Mouse (Mus musculus): ENCODE measurements around the gene Shc1. TPM values are rescaled to one million over a fixed set of nuclear protein-coding genes. Genes with fewer than 3 reads are reported as not detected.

Shc1 gene
- total RNA-seq, 2 experiments from 2014 or later: 12.1 to 12.4 TPM

DNA sequence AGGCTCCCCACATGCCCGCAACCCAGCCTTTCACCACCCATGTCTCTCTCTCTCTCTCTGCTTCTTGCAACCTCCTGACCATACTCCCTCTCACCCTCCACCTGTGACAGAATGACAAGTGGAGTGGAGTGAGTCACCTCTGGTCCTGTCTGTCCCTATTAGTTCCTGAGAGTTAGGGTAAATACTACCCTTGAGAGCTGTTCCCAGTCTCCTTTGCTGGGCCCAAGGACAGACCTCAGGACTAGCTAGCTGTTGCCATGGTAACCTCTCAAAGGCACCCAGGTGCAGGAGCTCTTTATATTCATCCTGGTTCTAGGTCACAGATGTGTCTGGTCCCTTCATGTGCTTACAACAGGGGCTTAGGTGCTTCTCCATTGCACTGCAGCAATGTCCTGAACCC lies 33.7 kb downstream of the Shc1 start:
- no peak for DNase-seq

DNA sequence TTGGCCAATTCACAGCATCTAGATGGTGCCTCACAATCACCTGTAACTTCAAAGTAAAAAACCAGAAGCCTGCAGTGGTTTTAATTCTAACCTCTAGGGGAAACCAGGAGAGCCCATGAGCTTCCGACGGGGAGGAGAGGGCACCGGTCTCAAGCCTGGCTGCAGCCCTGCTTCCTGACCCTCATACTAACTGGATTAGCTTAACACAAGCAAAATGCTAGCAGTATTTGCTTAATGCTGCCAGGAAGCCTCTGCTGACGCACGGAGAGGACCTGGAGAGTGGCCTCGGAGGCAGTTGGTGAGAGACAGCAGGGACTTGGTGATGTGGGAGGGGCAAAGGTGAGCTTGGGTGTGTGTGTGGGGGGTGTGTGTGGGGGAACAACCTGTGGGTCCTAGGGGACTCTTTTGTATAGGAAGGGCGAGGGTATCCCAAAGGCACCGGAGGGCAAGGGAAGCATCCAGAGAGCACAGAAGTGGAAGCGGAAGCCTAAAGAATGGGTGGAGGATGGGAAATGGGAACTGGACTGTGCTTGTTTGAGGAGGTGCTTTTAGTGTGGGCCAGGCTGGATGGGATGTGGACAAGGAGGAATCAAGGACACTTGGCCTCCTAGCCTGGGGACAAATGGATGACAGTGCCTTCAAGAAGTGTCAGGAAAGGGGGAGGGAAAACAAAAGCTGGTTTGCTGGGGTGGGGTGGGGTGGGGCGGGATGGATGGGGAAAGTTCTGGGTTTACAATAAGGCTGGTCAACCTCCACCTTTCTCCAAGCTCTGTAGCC lies 36.3 kb downstream of the Shc1 start, which contains the start of gene Pmvk:
Gene Pmvk (plus strand): TSS at position 141 of the 777 bp plus-strand sequence.
- no peak for DNase-seq

DNA sequence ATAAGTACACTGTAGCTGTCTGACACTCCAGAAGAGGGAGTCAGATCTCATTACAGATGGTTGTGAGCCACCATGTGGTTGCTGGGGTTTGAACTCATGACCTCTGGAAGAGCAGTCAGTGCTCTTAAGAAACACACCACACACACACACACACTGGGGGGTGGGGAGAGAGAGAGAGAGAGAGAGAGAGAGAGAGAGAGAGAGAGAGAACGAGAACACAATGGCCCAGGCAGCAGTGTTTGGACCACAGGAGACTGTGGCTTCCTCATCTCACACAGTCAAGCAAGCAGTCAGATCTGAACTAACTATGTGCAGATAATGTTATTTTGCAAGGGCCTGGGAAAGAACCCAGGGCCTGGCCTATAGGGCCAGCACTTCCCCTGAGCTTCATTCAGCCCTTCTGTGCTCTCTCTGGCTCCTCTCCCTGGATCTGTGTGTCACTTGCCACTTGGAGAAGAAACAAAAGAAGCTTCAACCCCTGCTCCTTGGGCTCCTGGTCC lies 37.6 kb downstream of the Shc1 start:
- no peak for DNase-seq

DNA sequence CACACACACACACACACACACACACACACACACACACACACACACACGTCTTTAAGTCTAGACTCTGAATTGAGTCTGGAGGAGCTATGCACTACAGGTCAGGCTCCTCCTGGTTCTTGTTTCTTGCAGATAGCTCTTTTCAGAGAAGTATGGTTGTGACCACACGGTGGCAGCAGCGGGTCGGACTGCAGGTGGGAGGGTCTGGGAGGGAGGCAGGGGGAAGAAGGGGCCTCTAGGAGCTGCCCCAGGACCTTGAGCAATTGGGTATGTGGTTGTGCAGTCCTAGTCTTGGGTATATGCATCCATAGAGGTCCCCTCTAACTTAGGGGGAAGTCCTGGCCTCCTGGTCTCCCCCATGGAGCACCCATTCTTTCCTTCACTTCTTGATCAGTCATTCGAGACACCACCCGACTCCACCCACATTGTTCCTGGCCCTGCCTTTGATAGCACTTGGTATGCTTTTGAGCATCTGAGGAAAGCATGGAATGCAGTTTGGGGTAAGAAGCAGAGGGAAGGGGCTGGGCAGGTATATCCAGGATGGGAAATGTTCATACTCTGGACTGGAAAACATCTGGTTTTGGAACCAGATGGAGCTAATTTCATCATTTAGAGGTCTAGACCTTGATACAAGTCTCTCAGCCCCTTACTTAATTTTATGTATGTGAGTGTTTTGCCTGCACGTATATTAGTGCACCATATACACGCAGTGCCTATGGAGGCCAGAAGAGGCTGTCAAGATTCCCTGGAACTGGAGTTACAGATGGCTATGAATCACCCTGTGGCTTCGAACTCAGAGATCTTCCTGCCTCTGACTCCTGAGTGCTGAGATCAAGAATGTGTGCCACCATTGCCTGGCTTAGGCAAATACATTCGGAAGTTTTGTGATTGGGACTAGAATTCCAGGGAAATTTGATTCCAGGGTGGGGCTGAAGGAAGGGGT lies 38.8 kb downstream of the Shc1 start:
- DNase-seq: peak; percentile 38 to 58

DNA sequence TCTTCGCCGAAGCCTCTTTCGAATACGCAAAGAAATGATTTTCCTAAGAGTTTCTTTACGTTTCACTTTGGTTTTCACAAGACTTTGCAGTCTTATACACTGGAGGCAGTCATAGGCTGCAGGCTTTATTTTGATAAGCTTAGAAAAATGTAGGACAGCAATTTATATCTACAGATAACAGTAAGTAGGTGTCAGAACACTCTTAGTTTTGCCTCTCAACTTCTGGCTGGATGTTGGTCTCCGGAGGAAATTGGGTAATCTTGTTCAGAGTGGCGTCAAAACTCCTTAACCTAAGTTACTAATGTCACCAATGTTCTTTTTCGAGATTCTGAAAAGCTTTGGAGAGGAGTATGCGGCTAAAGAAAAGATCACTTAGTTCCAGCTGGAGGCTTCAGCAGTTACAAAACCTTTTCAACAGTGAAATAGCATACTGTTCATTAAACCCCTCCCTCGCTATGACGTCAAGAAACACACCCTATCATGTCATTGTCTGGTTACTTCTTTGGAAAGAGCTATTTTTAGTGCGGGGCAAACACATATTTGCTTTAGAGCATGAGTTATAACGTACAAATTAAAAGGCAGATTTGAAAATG lies 40.2 kb downstream of the Shc1 start:
- no peak for DNase-seq

DNA sequence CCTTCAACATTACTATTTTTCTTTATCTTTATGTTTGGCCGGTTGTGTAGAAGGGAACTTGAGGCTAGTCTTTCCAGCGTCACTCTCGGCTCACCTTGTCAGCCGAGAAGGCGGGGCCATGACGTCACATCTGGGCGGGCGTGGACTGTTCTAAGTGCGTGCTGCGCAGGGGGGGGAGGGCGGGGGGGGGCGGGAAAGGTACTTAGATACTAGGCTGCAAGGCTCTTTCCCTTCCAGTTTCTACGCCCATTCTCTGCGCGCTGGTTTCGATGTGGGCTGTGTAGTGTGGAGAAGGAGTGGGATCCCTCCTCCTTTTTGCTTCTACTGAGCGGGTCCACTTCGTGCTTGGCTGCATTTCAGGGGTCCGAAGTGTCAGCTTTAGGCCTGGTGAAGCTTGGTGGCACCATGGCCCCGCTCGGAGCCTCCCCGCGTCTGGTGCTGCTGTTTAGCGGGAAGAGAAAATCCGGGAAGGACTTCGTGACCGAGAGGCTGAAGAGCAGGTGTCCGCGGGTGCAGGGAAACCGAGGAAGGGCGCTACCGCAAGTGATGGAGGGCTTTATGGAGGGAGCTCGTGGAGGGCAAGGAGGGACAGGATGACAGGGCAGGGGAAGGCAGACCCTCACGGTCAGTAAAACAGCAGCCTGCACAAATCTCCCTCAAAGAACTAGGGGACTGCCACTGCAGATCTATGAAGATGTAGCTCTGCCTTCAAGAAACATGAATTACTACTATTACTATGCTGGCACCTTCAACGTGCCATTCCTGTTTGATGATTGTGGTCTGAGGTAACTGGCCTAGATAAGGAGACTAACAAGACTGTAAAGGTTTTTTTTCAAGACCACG lies 40.9 kb downstream of the Shc1 start:
- DNase-seq: peak; percentile 84 to 86

DNA sequence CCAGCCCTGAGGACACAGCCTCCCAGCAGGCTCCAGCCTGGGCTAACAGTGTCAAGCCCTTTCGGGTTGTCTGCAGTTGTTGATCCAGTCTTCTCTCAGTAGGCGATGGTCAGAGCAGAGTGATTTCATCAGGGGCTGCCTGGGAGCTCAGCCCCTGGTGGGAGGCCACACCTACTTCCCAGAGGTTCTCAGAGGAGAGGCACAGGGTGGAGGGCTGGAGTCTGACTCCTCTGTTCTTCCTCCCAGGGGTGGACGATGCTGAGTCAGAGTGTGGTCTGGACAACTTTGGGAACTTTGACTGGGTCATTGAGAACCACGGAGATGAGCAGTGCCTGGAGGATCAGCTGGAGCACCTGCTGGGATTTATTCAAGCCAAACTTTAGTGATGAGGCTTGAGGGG lies 50.0 kb downstream of the Shc1 start:
- DNase-seq: no peak

DNA sequence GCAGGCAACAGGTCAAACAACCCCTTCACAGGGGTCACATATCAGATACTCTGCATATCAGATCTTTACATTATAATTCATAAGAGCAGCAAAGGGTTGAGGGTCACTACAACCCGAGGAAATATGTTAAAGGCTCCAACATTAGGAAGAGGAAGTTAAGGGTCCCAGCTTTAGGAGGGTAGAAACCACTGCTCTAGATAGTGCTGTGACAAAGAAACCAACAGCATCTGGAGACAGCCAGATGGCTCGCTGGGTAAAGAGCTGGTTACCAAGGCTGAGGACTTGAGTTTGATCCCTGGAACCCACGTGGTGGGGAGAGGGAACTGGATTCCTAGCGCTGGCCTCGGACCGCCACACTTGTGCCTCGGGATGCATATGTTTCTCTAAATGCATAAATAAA lies 54.0 kb downstream of the Shc1 start:
- DNase-seq: no peak

DNA sequence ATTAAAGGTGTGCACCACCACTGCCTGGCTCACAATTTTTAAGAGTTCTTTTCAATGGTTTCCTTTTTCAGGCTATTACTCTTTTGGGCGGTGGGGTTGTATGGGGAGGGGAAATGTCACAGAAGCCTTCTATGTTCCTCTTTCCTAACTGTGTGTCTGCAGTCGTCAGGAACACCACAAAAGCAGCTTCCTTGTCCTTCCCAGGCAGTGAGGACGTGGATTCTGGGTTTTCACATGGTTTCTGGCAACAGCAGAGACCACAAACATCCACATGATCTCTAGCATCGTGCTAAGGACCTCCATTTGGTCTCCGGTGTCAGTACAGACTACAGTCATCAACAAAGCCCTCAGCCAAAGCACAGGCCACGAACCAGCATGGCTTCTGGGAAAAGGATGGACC lies 55.6 kb downstream of the Shc1 start:
- no peak for DNase-seq

DNA sequence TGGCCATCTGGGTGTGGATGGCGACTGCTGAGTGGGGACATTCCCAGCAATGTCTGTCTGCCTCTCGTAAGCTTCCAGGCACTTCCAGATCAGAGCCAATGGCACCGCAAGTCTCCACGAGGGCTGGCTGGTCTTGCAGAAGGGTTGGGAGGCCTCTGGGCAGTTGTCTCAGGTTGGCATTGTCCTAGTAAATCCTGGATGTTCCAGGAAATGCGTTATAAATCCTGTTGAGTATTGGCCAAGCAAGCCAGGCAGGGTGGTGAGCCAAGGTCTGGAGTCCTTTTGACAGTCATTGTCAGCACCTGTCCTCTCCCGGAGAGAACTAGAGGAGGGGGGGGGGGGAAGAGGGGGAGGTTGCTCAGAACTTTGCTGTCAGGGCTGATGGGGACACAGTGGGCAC lies 60.8 kb downstream of the Shc1 start:
- DNase-seq: no peak

Other genes starting within 250 kb of the Shc1 start
- 10 to 100 TPM; 66.8 to 71.9 TPM for gene Scamp3, start 241.0 kb upstream of the Shc1 start, total RNA-seq (2021)
- 10 to 100 TPM; 57.8 to 71.0 TPM for gene Fam189b, start 235.3 kb upstream of the Shc1 start, total RNA-seq (2021)
- 10 to 100 TPM; 57.0 to 61.9 TPM for gene Gba, start 215.5 kb upstream of the Shc1 start, total RNA-seq (2021)
- 10 to 100 TPM; 37.7 to 38.1 TPM for gene Thbs3, start 203.3 kb upstream of the Shc1 start, total RNA-seq (2021)
- gene Mtx1, start 191.4 kb upstream of the Shc1 start, total RNA-seq (2021): 10 to 100 TPM; 89.5 to 93.8 TPM
- 1 to 10 TPM in 1 of 2 experiments, under 1 TPM in 1; 0.61 to 1.0 TPM for gene Muc1, start 189.4 kb upstream of the Shc1 start, total RNA-seq (2021)
- 10 to 100 TPM; 71.4 to 86.2 TPM for gene Krtcap2, start 172.5 kb upstream of the Shc1 start, total RNA-seq (2021)
- 10 to 100 TPM; 86.7 to 93.7 TPM for gene Trim46, start 172.1 kb upstream of the Shc1 start, total RNA-seq (2021)
- 10 to 100 TPM; 50.4 to 65.2 TPM for gene Dpm3, start 159.1 kb upstream of the Shc1 start, total RNA-seq (2021)
- gene Slc50a1, start 147.9 kb upstream of the Shc1 start, total RNA-seq (2021): 10 to 100 TPM; 44.0 to 47.1 TPM
- gene Efna1, start 137.3 kb upstream of the Shc1 start, total RNA-seq (2021): 1 to 10 TPM; 8.8 to 9.9 TPM
- gene Efna3, start 95.5 kb upstream of the Shc1 start, total RNA-seq (2021): 10 to 100 TPM; 67.0 to 69.9 TPM
- under 1 TPM; 0.56 to 0.62 TPM for gene Efna4, start 80.4 kb upstream of the Shc1 start, total RNA-seq (2021)
- gene Adam15, start 68.4 kb upstream of the Shc1 start, total RNA-seq (2021): 100 to 1,000 TPM; 108 to 123 TPM
- gene Dcst2, start 56.5 kb upstream of the Shc1 start, total RNA-seq (2021): under 1 TPM in 1 of 2 experiments, not detected in 1; 0.43 TPM
- gene Dcst1, start 53.2 kb upstream of the Shc1 start, total RNA-seq (2021): not detected
- gene Zbtb7b, start 23.7 kb upstream of the Shc1 start, total RNA-seq (2021): 10 to 100 TPM; 15.1 to 16.1 TPM
- gene Lenep, start 15.7 kb upstream of the Shc1 start, total RNA-seq (2021): 1 to 10 TPM; 4.6 to 6.3 TPM
- 10 to 100 TPM; 35.8 to 39.2 TPM for gene Flad1, start 6.6 kb upstream of the Shc1 start, total RNA-seq (2021)
- gene Cks1b, start 60 bp upstream of the Shc1 start, total RNA-seq (2021): 1 to 10 TPM; 3.1 TPM
- 10 to 100 TPM; 59.4 to 64.8 TPM for gene Pygo2, start 11.8 kb downstream of the Shc1 start, total RNA-seq (2021)
- gene Pbxip1, start 18.3 kb downstream of the Shc1 start, total RNA-seq (2021): 10 to 100 TPM; 38.3 to 43.4 TPM
- 10 to 100 TPM; 28.3 to 28.4 TPM for gene Pmvk, start 36.1 kb downstream of the Shc1 start, total RNA-seq (2021)
- 10 to 100 TPM; 24.4 to 29.0 TPM for gene Kcnn3, start 101.7 kb downstream of the Shc1 start, total RNA-seq (2021)